Mouse (Mus musculus) CD4-positive, CD25-positive, alpha-beta regulatory T cell, adult 2 months (primary cell): ENCODE results near the gene Dcxr.

Experiments
- DNase-seq: peaks from one replicate; pipeline ENCODE4 v3.0.0-alpha.2; 2012; ENCODE audit warnings: low read depth, low spot score

Gene Dcxr

DNA sequence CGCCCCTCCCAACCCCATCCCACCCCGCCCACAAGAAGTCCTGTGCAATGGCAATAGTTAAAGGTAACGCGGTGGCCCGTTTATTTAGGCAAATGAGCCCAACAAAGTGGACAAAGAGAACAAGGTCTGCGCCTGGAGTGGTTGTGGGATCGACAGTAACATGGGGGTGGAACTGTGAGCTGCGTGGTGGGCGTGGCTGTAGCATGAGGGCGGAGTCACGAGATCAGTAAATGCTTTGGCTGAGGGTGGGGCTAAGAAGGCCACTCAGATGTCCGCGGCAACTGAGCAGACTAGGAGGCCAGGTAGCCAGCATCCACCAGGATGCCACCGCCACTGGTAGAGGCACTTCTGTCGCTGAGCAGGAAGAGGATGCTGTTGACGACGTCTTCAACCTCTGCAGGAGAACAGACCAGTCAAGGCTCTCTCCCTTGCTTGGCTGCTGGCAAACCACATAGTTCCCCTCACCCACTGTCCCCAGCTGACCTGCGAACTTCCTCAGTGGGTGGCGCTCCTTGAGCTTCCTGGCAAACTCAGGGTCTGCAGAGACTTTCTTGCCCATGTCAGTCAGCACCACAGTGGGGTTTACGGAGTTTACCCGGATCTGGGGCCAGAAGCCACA, 2.5 kb upstream of the Dcxr start:
- peak; percentile 62 for DNase-seq

DNA sequence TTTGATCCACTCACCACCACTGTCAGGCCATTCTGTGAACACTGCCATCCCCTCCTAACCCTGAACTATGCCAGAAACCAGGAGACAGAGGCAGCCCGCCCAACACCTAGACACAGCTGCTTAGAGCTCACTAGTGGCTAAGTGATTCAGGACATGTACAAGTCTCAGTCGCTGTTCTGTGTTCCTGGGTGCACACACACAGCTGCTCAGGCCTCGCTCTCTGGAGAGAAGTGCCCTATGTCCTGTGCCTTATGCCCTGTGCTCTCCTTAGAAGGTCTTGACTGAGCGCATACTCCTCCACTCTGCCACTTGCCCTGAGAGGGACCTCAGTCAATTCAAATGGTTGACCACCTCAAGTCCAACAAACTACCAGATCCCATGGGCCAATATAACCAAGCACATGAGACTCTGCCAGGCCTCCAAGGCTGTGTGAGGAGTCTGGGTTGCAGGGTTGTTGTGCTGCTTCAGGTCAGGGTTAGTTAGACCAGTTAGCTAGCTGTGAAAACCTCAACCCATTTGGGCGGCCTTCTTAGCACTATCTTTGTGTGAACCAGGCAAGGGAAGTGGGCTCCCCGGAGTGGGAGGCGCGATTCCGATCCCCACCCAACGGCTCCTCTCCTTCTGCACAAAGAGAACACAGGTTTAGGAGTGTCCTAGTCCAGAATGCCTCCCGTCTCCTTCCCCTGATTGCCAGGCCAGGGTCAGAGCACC, 1.6 kb upstream of the Dcxr start:
- no peak for DNase-seq

DNA sequence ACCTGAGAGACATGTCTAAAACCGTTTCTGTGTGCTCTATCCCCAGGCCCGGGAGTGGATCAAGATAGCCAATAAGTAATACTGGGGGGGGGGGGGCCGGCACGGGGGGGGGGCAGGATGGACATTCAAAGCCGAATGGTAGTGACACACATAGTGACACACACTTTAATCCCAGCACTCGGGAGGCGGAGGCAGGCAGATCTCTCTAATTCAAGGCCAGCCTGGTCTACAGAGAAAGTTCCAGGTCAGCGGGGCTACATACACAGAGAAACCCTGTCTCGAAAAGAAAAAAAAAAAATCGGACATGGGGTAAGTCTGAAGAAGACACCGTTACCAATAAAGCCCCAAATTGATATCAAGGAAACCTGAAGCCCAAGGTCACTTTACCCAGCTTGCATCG, 483 bp upstream of the Dcxr start:
- no peak for DNase-seq

DNA sequence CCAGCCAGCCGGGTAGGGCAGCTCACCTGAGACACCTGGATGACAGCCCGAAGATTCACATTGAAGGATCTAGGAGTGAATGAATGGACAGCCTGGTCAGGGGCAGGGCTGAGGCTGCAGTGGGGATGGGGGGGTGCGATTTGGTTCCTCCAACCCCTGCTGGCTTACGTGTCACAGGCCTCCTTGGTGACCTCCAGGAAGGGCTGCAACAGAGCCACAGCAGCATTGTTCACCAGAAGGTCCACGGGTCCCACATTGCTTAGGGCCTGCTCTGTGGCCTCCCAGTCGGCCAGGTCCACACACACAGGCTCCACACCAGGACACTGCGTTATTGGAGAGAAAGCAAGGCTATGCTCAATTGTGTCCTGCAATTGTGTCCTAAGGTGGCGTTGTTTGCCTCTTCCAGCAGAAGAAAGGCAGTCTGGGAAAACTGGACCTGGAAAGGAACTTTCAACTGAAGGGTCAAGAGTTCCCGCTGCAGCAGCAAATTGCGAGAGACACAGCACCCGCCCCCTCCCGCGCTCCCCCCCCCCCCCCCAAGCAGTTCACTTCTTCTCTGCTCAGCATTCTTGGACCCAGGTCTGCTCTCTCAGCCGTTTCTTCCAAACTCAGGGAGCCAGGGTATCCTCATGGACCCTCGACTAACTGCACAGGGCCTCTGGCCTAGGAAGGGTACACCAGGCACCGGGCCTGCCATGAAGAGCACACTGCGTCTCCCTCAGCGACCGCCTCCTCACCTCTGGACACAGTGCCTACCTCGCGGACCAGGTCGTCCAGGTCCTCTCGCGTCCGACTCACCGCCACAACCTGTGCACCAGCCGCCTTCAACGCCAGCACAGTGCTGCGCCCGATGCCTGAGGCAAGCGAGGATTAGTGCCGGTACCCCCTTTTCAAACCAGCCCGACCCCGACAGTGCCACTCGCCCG, 575 bp downstream of the Dcxr start:
- no peak for DNase-seq

DNA sequence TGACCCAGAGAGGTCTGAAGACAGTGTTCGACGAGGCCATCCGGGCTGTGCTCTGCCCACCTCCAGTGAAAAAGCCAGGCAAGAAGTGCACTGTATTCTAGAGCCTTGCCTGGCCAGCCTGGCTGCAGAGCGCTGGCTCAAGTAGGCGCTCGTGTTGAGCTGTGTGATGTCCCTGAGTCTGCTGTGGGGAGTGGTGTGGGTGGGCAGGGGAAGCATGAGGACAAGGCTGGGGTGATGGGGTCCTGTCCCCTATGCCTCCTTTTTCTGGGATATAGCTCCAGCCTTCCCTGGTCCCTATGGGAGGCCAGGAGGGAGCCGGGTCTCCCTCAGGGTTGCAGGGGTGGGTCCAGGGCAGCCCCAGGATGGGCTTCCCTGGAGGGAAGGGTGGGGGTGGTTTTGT, 3.6 kb downstream of the Dcxr start:
- no peak for DNase-seq

DNA sequence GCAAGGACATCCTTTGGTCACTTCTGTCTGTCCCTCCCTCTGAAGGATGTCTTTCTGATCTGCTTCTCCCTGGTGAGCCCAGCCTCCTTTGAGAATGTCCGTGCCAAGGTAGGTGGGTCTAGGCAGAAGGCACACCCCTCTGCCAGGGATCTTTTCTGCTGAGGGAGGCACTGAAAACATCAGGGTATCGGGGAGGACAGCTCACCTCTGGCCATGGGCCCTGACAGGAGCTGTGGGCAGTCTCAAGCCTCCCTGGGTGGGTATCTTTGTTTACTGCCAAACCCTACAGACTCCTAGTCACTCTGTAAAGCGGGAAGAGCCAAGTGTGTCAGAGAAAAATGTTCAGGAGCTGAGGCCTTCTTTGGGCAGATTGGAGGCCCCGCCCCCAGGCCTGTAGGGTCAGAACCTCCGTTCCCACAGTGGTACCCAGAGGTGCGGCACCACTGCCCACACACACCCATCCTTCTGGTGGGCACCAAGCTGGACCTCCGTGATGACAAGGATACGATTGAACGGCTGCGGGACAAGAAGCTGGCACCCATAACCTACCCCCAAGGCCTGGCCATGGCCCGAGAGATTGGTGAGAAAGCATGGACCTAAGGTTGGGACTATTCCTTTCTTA, 4.2 kb downstream of the Dcxr start:
- no peak for DNase-seq

DNA sequence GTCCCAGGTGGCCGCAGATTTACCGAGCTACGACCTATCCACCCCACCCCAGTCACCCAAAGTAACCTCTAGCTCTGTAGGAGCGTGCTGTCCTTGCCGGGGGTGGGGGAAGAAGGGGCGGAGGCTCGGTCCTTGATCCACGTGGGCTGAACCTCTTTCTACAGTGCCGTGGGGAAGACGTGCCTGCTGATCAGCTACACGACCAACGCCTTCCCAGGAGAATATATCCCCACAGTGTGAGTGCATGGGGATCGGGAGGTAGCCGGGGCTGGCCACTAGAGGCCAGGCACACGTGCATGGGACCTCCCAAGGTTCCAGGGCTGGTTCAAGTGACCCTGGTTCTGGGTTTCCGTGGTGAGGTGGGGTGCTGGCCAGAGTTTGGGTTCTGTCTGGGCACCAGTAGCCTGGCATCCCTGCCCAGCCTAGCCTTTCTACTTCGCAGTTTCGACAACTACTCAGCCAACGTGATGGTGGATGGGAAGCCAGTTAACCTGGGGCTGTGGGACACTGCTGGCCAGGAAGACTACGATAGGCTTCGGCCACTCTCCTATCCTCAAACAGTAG, 4.9 kb downstream of the Dcxr start:
- DNase-seq: no peak

DNA sequence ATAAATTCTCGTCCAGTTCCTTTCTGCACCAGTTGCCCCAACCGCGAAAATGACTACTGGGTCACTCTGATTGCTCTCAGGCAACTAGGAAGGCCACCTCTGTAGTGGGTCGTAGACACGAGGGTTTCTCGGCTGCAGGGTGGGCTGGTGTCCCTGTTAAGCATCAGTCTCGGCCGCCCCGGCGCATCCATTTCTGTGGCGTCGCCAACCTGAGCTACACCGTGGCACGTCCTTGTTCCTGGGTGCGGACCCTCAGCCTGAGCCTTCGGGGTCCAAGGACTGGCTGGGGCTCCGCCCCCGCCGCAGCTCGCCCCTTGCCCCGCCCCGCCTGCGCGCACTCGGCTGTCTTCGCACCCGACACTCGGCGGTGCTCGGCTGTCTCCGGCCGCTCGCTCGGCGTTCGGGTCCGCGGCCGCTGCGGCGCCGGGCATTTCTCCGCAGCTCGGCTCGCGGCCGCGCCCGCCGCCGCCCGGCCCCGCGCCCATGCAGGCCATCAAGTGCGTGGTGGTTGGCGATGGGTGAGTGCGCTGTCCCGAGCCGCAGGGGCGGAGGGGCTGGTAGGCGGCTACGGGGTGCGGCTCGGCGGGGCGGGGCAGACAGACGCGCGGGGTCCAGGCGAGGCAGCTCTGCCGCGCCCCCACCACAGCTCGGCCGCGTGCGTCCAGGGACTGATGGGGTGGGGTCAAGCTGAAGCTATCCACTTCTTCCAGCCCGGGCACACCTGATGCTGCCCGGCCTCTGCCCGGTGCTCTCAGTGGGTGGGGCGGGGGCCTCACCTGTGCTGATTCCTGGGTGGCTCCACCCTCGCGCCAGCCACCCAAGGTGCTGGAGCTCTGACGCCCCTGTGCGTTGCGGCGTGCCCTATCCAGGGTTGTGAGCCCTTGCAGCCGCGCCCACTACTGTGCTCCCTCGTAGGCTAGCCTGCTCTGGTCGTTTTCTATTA, 5.7 kb downstream of the Dcxr start, which contains the start of gene Rac3:
TSS of gene Rac3 (plus strand) at position 347 of the 943 bp plus-strand sequence.
- peak; percentile 65 for DNase-seq

DNA sequence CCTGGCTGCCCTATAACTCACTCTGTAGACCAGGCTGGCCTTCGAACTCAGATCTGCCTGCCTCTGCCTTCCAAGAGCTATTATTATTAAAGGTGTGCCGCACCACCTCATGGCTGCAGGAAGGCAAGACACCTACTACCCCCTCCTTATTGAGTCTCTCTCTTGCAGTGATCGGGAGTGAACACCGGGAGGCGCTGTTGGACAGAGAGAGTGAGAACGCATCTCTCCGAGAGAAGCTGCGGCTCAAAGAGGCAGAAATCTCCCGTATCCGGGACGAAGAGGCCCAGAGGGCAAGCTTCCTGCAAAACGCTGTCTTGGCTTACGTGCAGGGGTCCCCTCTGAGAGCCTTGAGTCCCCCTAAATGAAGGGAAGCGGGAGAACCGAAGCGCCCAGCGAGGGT, 6.6 kb downstream of the Dcxr start:
- peak; percentile 94 for DNase-seq

DNA sequence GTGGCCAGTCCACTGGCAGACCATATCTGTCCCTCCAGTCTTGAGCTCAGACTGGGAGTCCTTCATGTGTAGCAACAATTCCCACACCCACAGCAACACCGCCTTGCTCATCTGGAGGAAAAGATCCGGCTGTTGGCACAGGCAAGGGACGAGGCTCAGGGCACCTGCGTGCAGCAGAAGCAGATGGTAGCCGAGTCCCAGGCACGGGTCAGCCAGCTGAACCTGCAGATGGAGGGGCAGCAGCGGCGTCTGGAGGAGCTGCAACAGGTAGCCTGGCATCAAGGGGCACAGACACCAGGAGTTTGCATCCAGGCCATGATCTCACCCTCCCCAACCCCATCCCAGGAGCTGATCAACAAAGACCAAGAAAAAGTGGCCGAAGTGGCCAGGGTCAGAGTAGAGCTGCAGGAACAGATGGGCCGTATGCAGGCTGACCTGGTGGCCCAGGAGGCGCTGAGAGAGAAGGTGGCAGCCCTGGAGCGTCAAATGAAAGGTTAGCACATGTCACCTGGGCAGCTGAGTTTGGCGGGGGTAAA, 7.2 kb downstream of the Dcxr start:
- DNase-seq: no peak

DNA sequence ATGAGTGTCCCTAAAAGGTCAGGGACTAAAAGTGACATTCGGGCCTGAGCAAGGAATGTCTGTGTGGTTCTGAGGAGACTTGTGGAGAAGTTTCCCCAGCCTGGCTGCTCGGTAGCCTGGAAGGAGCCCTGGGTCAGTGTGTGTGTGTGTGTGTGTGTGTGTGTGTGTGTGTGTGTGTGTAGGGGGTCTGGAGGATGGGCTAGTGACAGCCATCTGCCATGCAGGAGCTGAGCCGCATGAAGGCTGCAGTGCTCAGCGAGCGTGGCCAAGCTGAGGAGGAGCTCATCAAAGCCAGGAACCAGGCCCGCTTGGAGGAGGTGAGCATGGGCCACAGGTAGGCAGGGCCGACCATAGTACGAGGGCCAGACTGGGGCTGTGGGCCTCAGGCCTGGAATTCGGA, 7.8 kb downstream of the Dcxr start:
- no peak for DNase-seq

DNA sequence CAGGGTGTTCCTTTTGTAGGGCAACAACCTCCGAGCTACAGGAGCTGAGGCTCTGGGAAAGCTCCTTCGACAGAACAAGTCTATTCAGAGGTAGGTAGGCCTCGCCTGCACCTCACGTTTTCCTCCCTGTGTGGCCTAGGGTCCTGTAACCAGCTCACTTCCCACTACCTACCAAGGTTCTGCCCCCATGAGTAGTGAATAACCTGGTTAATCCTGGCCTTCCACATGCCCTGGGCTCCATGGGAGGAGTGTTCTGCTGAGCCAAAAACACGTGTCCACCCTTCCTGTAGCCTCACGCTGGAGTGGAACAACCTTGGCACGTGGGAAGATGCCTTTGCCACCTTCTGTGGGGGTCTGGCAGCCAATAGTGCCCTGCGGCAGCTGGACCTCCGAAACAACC, 11.9 kb downstream of the Dcxr start:
- no peak for DNase-seq

DNA sequence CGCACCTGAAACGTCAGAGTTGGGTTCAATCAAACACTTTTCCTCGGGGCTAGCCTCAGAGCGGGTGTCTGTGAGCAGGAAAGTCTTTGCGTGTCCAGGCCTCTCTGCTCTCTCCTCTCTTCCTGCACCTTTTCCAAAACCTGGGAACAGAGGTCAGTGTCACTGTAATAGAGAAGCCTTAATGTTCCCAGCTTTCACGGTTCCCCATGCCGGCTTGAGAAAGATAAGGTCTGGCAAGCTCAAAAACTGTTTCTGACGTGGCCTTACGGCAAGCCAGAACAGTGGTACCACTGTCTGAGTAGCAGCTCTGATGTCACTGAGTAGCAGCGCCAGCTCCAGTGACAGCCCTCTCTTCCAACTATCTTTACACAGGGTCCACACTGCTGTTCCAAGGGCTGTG, 12.5 kb downstream of the Dcxr start:
- no peak for DNase-seq

DNA sequence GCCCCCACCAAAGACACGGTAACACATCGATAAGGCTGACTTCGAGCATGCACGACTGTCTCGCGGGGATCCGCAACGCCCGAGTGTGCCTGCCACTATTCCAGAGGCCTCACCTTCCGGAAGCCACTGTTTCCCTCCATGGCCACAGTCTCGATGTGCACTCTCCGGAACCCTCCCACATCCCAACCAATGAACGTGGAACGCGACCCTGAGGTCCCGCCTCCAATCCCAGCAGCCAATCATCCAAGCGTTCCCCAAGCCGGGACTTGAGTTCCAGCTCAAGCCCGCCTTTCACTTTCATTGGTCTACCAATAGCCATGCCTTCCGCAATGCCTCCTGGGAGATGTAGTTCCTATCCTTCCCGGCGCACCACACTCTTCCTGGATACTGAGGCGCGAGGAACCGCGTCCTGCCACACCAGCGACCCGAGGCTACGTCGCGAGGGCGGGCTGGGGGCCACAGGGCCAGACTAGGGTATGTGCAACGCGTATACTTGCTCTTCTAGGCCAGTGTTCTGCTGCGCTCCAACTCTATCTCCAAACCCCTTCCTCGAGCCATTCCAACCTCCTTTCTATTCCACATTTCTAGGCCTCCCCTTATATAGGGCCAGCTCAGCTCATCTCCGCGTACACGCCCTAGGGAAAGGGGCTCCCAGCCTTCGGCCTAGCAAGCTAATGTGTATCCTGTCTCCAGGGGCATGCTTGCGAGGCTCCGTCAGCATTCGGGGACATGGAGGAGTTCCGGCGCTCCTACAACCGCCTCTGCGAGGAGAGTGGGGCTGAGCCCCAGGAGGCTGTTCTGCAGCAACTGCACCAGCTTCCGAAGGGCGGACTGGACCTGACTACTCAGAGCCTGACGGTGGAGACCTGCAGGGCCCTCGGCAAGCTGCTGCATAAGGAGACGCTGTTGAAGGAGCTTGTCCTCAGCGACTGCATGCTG, 13.2 kb downstream of the Dcxr start, which contains the start of the genes Cenpx and Lrrc45:
TSS of gene Cenpx (minus strand) at position 159 of the 939 bp plus-strand sequence.
TSS of gene Lrrc45 (plus strand) at position 346 of the 939 bp plus-strand sequence.
- peak; percentile 98 for DNase-seq

DNA sequence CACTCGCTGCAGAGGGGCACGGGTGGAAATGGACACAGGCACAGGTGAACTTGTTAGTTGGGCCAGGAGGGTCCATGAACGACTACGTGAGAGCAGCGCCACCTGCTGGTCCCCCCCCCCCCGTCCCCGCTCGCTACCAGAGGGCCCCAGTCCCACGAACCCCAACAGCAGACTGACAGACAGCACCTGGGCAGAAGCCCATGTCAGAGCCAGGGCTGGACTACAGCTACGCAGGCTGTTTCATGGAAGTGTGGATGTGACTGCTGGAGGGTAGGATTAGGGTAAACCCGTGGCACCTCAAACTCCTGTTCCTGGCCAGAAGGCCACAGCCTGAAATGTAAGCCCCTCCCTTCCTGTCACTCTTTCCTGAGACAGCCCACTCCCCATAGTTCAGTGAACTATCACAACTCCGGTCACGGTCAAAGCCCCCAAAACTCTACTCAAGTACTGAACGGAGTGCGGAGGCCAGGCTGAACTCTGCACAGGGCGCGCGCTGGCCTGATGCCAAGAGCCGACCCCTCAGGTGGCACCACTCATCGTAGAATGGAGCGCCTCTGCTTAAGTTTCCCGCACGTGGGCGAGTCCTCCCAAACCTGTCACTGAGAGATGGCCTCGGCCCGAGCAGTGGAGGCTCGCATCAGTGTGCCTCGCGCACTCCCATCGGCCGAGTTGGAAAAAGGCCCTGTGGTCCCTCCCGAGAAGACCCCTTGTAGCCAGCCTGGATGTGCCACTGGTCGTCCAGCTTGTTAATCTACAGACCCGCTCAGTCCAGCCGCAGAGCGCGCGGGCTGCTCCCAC, 14.1 kb downstream of the Dcxr start:
- DNase-seq: peak; percentile 87

DNA sequence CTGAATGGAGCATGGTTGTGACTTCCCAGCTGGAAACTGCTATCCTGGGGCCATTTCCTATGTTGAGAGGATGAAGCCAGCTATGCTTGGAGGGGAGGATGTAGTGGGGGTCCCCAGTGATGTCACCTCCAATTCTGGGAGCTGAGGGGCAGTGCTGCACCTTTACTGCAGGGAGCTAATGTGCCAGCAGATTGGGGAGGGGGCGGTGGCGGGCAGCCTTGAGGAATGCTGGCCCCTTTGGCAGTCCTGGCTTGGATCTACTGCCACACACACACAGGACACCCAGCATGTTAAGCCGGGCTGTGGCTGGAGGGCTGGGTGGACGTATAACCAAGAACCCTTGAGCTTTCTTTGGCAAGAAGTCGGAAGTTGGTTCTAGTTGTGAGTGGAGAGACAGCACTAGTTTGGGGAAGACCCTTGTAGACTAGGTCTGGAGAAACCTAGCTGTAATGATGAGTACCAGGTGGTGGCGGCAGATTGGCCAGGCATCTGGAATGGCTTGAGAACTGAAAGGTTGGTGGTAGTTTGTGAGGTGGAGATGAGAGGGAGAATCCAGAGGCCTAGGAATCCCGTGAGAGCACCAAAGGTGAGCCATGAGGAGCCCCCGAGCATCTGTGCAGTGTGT, 15.0 kb downstream of the Dcxr start:
- no peak for DNase-seq

DNA sequence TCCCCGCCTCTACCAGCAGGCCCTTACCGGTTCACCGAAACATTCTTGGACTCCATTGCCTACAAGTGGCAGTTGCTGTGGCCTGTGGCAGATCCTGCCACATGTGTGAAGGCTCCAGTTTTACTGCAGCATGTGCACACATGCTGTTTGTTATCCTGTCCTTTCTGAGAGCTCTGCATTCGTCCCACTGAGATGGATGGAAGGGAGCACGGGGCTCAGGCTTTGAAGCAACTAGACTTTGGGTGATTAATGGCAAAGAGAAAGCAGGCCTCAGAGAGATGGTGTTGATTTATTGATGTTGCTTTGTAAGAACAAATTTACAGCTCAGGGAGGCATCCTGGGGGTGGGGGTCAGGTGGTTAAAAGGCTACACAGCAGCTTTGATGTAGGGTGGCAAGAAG, 16.4 kb downstream of the Dcxr start:
- DNase-seq: no peak

DNA sequence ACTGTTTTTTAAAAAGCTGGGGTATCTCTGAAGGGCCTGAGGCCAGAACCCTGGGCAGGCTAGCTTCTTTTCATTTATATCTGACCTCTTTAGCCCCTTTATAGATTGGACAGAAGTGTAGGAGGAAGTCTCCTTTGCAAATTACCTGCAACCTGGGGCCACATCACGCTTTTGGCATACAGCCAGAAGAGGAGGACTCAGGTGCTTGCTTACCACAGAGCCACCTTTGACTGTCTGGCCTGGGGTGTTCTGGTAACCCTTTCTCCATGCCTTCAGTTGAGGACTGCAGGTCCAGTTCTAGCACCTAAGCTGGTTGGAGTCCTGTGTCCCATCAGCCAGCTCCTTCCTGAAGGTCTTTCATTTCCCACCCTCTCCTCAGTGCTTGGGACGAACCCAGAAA, 17.5 kb downstream of the Dcxr start:
- no peak for DNase-seq
